Mouse (Mus musculus): Measurements from ENCODE around the gene Pfkfb2.
"Not testable (repeated sequence)": the region's sequence is repeated elsewhere in the genome, so short reads cannot be mapped to it uniquely, and the experiment has no call there.

Pfkfb2 gene

GRCm38 (mm10) chr1:130701976-130702375 is 27.1 kb downstream of the Pfkfb2 start:
- in situ Hi-C loops (cut with MboI; ENCODE audit: unreplicated experiment in 2 of 2): no loop called here

- in situ Hi-C loops (cut with MboI; ENCODE audit: unreplicated experiment in 2 of 2): loop anchor here in 1 of 2 experiments (25.0 kb wide), 1 partner anchor 362 kb away; no protein-coding TSS in a partner anchor
These were observed 29.0 kb downstream of the Pfkfb2 start for GRCm38 (mm10) chr1:130699937-130700633.

GRCm38 (mm10) chr1:130698601-130699000 is 30.5 kb downstream of the Pfkfb2 start:
- in situ Hi-C loops (cut with MboI; ENCODE audit: unreplicated experiment in 2 of 2): loop anchor here in 1 of 2 experiments (25.0 kb wide), 1 partner anchor 364 kb away; no protein-coding TSS in a partner anchor

- in situ Hi-C loops (cut with MboI; ENCODE audit: unreplicated experiment in 2 of 2): loop anchor here in 1 of 2 experiments (25.0 kb wide), 1 partner anchor 378 kb away; no protein-coding TSS in a partner anchor
These were observed 45.1 kb downstream of the Pfkfb2 start for GRCm38 (mm10) chr1:130683905-130684304.

GRCm38 (mm10) chr1:130681656-130682413 is 47.2 kb downstream of the Pfkfb2 start:
- in situ Hi-C loops (cut with MboI; ENCODE audit: unreplicated experiment in 2 of 2): loop anchor here in 1 of 2 experiments (25.0 kb wide), 1 partner anchor 380 kb away; no protein-coding TSS in a partner anchor

- in situ Hi-C loops (cut with MboI; ENCODE audit: unreplicated experiment in 2 of 2): loop anchor here in 1 of 2 experiments (25.0 kb wide), 1 partner anchor 381 kb away; no protein-coding TSS in a partner anchor
These were observed 48.0 kb downstream of the Pfkfb2 start for GRCm38 (mm10) chr1:130681075-130681474.

- in situ Hi-C loops (cut with MboI; ENCODE audit: unreplicated experiment in 2 of 2): loop anchor here in 1 of 2 experiments (25.0 kb wide), 1 partner anchor 384 kb away; no protein-coding TSS in a partner anchor
These were observed 50.5 kb downstream of the Pfkfb2 start for GRCm38 (mm10) chr1:130678551-130678950.

- in situ Hi-C loops (cut with MboI; ENCODE audit: unreplicated experiment in 2 of 2): not testable (repeated sequence)
These were observed 65.5 kb downstream of the Pfkfb2 start for GRCm38 (mm10) chr1:130663576-130663975.

- in situ Hi-C loops (cut with MboI; ENCODE audit: unreplicated experiment in 2 of 2): no loop called here
These were observed 67.6 kb downstream of the Pfkfb2 start, which contains the start of gene C4bp for GRCm38 (mm10) chr1:130661454-130661853. C4bp (minus strand) TSS chr1:130661632.

- in situ Hi-C loops (cut with MboI; ENCODE audit: unreplicated experiment in 2 of 2): not testable (repeated sequence)
These were observed 69.4 kb downstream of the Pfkfb2 start for GRCm38 (mm10) chr1:130659641-130660040.

GRCm38 (mm10) chr1:130644103-130644502 is 85.0 kb downstream of the Pfkfb2 start:
- in situ Hi-C loops (cut with MboI; ENCODE audit: unreplicated experiment in 2 of 2): no loop called here

- in situ Hi-C loops (cut with MboI; ENCODE audit: unreplicated experiment in 2 of 2): no loop called here
These were observed 88.1 kb downstream of the Pfkfb2 start for GRCm38 (mm10) chr1:130640967-130641366.
